Comparison of ENCODE assay signal across 19 mouse cellular contexts in genomic region chr1:93012103-93012585, GRCm38 (mm10). TPM values are rescaled to one million over a fixed set of nuclear protein-coding genes. Genes with fewer than 3 reads are reported as not detected.
"Had no signal": no experiment of that assay in that cellular context is flagged by ENCODE, and none has a peak within 500 bp of the region (broad histone marks: within the 10 kb centered on the region; RNA-seq: fewer than 3 reads in every experiment).

No protein-coding gene starts in this region.

- H3K4me3 ChIP-seq: limb, embryonic 12.5 days; midbrain, embryonic 13.5 days; stomach, embryonic 15.5 days had no signal

- DNase-seq: kidney, postnatal 10 days; layer of hippocampus, postnatal 36 days; liver; lung, adult 18-20 months; right cerebral cortex, postnatal 14 days; thymus, adult 2 months; thymus, postnatal 25 days had no signal

- H3K27me3 ChIP-seq: limb, embryonic 12.5 days; midbrain, embryonic 13.5 days; stomach, embryonic 15.5 days had no signal

- H3K36me3 ChIP-seq: limb, embryonic 12.5 days; stomach, embryonic 15.5 days had no signal

- ATAC-seq: midbrain, embryonic 13.5 days had no signal

- H3K4me2 ChIP-seq: limb, embryonic 12.5 days; midbrain, embryonic 13.5 days; stomach, embryonic 15.5 days had no signal

- H3K9me3 ChIP-seq: limb, embryonic 12.5 days; midbrain, embryonic 13.5 days; stomach, embryonic 15.5 days had no signal

- H3K27ac ChIP-seq: limb, embryonic 12.5 days; liver, embryonic 14.5 days; midbrain, embryonic 13.5 days; stomach, embryonic 15.5 days had no signal

- H3K4me1 ChIP-seq: limb, embryonic 12.5 days; midbrain, embryonic 13.5 days; stomach, embryonic 15.5 days had no signal

- H3K9ac ChIP-seq: limb, embryonic 12.5 days; liver, embryonic 14.5 days; midbrain, embryonic 13.5 days; stomach, embryonic 15.5 days had no signal

RNA-seq across cellular contexts. Expression of gene Aqp12, which starts 6.0 kb away (rescaled TPM):
- total RNA-seq: layer of hippocampus, postnatal 36 days; left cerebral cortex, adult 8-10 months; left cerebral cortex, postnatal 36 days; megakaryocyte progenitor cell, adult 5-6 weeks; midbrain, postnatal 0 days had no signal
- polyA plus RNA-seq: kidney, embryonic 14.5 days; limb, embryonic 12.5 days; liver, embryonic 14.5 days; lung, embryonic 16.5 days; midbrain, embryonic 13.5 days; midbrain, postnatal 0 days; neural tube, embryonic 14.5 days; urinary bladder, adult 2 months had no signal
